Mouse (Mus musculus): ENCODE measurements around the gene Slc25a5.

Gene Slc25a5

DNA sequence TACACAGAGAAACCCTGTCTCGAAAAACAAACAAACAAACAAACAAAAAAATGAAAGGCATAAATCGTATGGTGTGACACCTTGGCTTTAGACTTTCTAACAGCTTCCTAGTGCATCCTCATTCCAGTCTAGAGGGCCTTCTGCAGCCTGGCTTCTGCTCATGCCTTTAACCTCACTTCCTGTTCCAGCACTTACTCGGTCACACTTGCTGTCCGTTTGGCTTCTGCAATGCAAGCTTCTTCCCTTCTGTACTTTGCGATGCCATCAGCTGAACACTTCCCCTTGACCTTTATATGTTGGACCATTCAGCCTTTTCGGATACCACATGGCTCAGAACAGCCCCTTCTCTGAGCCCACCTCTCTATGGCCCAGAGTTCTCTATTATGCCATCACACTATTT is 46.2 kb downstream of the Slc25a5 start:
- no peak for DNase-seq

- DNase-seq, result no peak
Observed at GRCm38 (mm10) chrX:36843346-36843990, 48.0 kb downstream of the Slc25a5 start.

GRCm38 (mm10) chrX:36847152-36847551 is 51.7 kb downstream of the Slc25a5 start:
- no peak for DNase-seq

Data from cerebellum, postnatal 36 days (tissue).